Mouse (Mus musculus) cerebellum, adult 11 months (tissue): ENCODE measurements around the gene Adgrg6.

Experiments used
- DNase-seq: peaks from one replicate; pipeline ENCODE4 v3.0.0; 2022

The Adgrg6 gene

GRCm38 (mm10) chr10:14483257-14483656 lies 62.2 kb downstream of the Adgrg6 start:
- no peak for DNase-seq

DNA sequence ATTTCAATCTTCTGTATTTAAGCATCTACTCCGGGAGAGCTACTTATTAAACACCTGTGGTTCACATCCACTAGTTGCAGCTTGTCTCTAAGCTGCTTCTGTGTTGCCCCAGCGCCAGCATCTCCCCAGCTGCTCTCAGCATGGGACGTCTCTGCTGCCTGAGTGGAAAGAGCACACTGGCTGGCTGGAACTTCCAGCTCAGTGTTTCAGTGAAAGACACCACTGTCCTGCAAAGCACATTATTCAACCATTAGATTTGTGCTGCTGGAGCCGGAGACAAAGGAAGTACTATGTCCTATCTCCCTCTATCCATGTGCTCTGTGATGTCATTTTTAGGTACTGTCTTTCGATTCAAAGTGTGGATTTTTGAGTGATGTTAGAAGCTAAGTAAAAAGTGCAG lies 63.0 kb downstream of the Adgrg6 start:
- no peak for DNase-seq

GRCm38 (mm10) chr10:14480928-14481327 lies 64.5 kb downstream of the Adgrg6 start:
- DNase-seq = no peak

- DNase-seq = no peak
Measured at GRCm38 (mm10) chr10:14476393-14476792, 69.1 kb downstream of the Adgrg6 start.

- DNase-seq = no peak
Measured at GRCm38 (mm10) chr10:14475641-14476040, 69.8 kb downstream of the Adgrg6 start.

GRCm38 (mm10) chr10:14474541-14475305 lies 70.7 kb downstream of the Adgrg6 start:
- DNase-seq = no peak

GRCm38 (mm10) chr10:14471039-14471550 lies 74.4 kb downstream of the Adgrg6 start:
- DNase-seq = no peak

GRCm38 (mm10) chr10:14468623-14469022 lies 76.8 kb downstream of the Adgrg6 start:
- no peak for DNase-seq

GRCm38 (mm10) chr10:14463796-14464511 lies 81.5 kb downstream of the Adgrg6 start:
- DNase-seq = no peak

DNA sequence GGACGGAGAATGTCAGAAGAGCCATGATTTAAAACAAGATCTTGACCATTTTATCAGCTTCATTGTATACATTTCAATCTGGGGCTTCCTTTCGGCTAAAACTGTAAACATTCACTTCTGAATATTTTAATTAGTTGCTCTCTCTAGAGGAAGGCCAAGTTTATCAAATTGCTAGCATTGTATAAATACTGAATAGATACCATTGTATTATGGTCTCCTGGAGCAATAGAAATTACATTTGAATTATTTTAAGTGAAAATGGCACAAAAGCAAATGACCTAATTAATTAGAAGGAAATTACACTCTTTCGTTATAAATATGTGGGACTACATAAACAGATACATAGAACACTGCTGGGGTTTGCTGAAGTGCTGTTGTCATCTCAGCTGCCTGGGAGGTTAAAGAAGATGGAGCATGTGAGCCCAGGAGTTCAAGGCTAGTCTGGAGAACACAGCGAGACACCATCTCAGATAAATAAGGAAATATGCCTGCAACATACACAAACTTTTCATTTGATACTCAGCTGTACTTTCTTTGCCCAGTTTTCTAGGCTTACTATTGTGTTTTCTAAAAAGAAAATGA lies 84.4 kb downstream of the Adgrg6 start:
- DNase-seq = no peak

DNA sequence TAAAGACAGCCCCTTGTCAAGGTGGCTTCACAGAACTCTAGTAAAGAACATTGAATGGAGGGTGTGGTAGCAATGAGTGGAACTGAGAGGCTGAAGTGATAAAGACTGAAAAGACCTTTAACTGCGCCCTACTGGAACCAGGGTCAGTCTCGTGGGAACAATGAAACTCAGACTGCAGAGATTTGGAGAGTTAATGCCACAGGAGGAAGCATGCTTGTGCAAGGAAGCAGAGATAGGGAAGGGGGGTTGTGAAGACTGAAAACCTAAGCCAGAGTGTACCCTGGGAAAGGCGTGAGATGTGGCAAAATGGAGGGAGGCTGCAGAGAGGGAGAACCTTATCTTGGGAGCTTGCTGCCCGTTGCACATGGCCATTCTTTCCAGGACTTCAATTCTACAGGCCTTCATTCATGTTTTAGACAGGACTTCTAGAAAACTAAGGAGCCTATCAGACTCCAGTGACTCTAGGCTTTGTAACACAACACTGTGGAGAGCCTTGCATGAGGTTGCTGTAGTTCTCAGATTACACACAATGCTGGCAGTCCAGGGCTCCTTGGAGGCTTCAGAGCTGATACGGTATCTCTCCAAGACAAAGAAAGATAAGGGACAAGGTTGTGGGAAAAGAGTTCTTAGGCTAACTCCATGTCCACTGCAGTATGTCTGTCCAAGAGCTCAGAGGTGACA lies 85.1 kb downstream of the Adgrg6 start:
- DNase-seq = no peak

- DNase-seq = no peak
Measured at GRCm38 (mm10) chr10:14459819-14460218, 85.6 kb downstream of the Adgrg6 start.

DNA sequence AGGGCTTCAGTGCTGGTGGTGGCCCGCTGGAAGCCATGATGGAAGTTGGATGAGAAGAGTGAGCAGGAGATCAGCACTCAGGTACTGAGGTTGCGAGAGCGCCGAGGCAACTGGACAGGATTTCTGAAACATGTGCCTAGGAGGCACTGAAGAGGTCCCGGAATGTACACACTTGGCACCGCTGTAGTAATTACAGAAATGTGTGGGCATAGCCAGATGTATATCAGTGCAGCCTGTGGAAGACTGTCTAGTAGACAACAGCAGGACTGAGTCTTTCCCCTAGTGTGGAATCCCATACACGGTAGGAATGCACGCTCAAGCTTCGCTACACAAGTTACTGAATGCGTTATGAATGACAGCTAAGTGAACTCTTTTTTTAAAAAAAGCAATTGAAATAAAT lies 86.1 kb downstream of the Adgrg6 start:
- no peak for DNase-seq

DNA sequence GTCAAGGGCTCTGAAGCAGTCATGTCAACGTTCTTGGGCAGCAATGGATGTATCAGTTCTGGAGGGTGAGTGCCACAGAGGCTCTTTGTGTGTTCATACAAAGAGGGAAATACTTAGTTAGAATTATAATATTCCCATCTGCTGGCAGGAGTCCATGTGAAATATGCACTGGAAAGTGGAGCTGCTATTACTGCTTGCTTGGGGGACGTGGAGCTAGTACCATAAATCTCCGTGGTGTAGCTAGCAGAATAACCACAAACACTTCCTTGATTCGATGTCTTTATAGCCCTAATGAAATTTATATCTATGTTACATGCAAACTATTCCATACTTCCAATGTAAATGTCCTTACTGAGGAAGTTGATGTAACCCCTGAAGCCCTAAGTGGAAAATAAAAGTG lies 91.0 kb downstream of the Adgrg6 start:
- no peak for DNase-seq

- no peak for DNase-seq
Measured at GRCm38 (mm10) chr10:14451811-14452210, 93.6 kb downstream of the Adgrg6 start.

GRCm38 (mm10) chr10:14450073-14450472 lies 95.4 kb downstream of the Adgrg6 start:
- no peak for DNase-seq

- no peak for DNase-seq
Measured at GRCm38 (mm10) chr10:14445590-14446291, 99.7 kb downstream of the Adgrg6 start.

GRCm38 (mm10) chr10:14440860-14441579 lies 104.4 kb downstream of the Adgrg6 start:
- no peak for DNase-seq

GRCm38 (mm10) chr10:14404070-14404469 lies 141.4 kb downstream of the Adgrg6 start:
- no peak for DNase-seq

- no peak for DNase-seq
Measured at GRCm38 (mm10) chr10:14401744-14402143, 143.7 kb downstream of the Adgrg6 start.

DNA sequence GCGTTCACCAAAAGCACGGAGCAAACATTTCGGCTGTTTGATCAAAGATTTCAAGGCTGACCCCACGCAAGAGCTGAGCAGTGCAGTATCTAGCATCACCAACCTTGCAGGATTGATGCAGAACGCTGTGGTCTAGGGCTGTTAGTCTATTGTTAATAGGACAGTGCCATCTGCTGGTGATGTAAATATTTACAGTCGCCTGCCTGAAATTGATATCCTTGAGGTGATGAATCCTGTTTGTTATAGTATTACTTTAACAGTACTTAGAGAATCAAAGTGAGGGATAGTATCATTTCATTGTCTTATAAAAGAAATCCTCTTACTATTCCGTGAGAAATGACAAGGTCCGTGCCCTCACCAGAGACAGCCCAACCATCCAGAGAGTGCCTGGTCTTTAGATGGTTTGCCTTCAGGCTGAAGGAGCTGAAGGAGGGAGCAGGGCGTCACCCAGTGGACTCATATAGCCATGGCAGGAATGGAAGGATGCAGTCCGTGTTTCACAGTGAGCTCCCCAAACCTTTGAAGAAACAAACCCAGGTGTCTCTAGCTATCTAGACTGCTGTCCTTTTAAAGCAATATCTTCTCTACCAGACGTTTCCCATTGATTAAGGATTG lies 154.3 kb downstream of the Adgrg6 start:
- peak; percentile 45 for DNase-seq
